Mouse (Mus musculus): ENCODE measurements around the gene Fam69b. TPM values are rescaled to one million over a fixed set of nuclear protein-coding genes. Genes with fewer than 3 reads are reported as not detected.
A peak's percentile ranks its signal among the peaks of the same experiment; 100 is the strongest.

Fam69b gene
- polyA plus RNA-seq, 1 experiment from 2014 or later = 128 TPM

- Histone ChIP-seq H3K36me3 (replicated peaks; ENCODE audit: control insufficient read depth, insufficient read depth) (peaks cover 47% of the 10 kb centered on the region), H3K9ac (peak overlapping the region; percentile 96), H3K4me2 (replicated peaks) (peak overlapping the region; percentile 87), H3K27me3 (ENCODE audit: control insufficient read depth, insufficient read depth, low read length) (no peaks in the 10 kb centered on the region), H3K27ac (peak overlapping the region; percentile 47), H3K4me3 (replicated peaks; ENCODE audit: low read length) (peak overlapping the region; percentile 92), H3K9me3 (ENCODE audit: control insufficient read depth, low read length) (no peaks in the 10 kb centered on the region), H3K4me1 (replicated peaks; ENCODE audit: control insufficient read depth, insufficient read depth, low read length) (peaks cover 17% of the 10 kb centered on the region)
- DNase-seq (ENCODE audit: low spot score) (peak; percentile 69), ATAC-seq (ENCODE audit: low FRiP score) (no peak)
- WGBS = 9% methylated on average over 8 of the region's 8 CpGs
Observed at GRCm38 (mm10) chr2:26639083-26639482, 10.8 kb downstream of the Fam69b start.

GRCm38 (mm10) chr2:26639838-26640830 lies 11.9 kb downstream of the Fam69b start:
- ATAC-seq (ENCODE audit: low FRiP score) (peak; percentile 86), DNase-seq (ENCODE audit: low spot score) (peak; percentile 99)
- H3K4me1 ChIP-seq (replicated peaks; ENCODE audit: control insufficient read depth, insufficient read depth, low read length) = peaks cover 17% of the 10 kb centered on the region
- no peaks in the 10 kb centered on the region for H3K27me3 ChIP-seq (ENCODE audit: control insufficient read depth, insufficient read depth, low read length)
- peak overlapping the region; percentile 92 for H3K4me3 ChIP-seq (replicated peaks; ENCODE audit: low read length)
- peaks cover 37% of the 10 kb centered on the region for H3K36me3 ChIP-seq (replicated peaks; ENCODE audit: control insufficient read depth, insufficient read depth)
- peak overlapping the region; percentile 96 for H3K9ac ChIP-seq
- 5% methylated on average over 49 of the region's 49 CpGs for WGBS
- peak overlapping the region; percentile 83 for H3K27ac ChIP-seq
- H3K9me3 ChIP-seq (ENCODE audit: control insufficient read depth, low read length) = no peaks in the 10 kb centered on the region
- peak overlapping the region; percentile 87 for H3K4me2 ChIP-seq (replicated peaks)

- Histone ChIP-seq H3K4me2 (replicated peaks) (no peak overlapping the region), H3K27me3 (ENCODE audit: control insufficient read depth, insufficient read depth, low read length) (no peaks in the 10 kb centered on the region), H3K36me3 (replicated peaks; ENCODE audit: control insufficient read depth, insufficient read depth) (peaks cover 27% of the 10 kb centered on the region), H3K9me3 (ENCODE audit: control insufficient read depth, low read length) (no peaks in the 10 kb centered on the region), H3K4me1 (replicated peaks; ENCODE audit: control insufficient read depth, insufficient read depth, low read length) (peaks cover 17% of the 10 kb centered on the region), H3K9ac (no peak overlapping the region), H3K4me3 (replicated peaks; ENCODE audit: low read length) (no peak overlapping the region), H3K27ac (no peak overlapping the region)
- DNase-seq (ENCODE audit: low spot score) (no peak), ATAC-seq (ENCODE audit: low FRiP score) (no peak)
- WGBS = 84% methylated on average over 7 of the region's 7 CpGs
Observed at GRCm38 (mm10) chr2:26641006-26641647, 12.9 kb downstream of the Fam69b start.

GRCm38 (mm10) chr2:26643942-26644341 lies 15.7 kb downstream of the Fam69b start:
- Histone ChIP-seq H3K4me2 (replicated peaks) (no peak overlapping the region), H3K36me3 (replicated peaks; ENCODE audit: control insufficient read depth, insufficient read depth) (no peaks in the 10 kb centered on the region), H3K27ac (no peak overlapping the region), H3K9me3 (ENCODE audit: control insufficient read depth, low read length) (no peaks in the 10 kb centered on the region), H3K4me3 (replicated peaks; ENCODE audit: low read length) (no peak overlapping the region), H3K4me1 (replicated peaks; ENCODE audit: control insufficient read depth, insufficient read depth, low read length) (peaks cover 4% of the 10 kb centered on the region), H3K9ac (no peak overlapping the region), H3K27me3 (ENCODE audit: control insufficient read depth, insufficient read depth, low read length) (no peaks in the 10 kb centered on the region)
- DNase-seq (ENCODE audit: low spot score) (no peak), ATAC-seq (ENCODE audit: low FRiP score) (no peak)
- 65% methylated on average over 2 of the region's 2 CpGs for WGBS

- no peaks in the 10 kb centered on the region for H3K9me3 ChIP-seq (ENCODE audit: control insufficient read depth, low read length)
- H3K4me3 ChIP-seq (replicated peaks; ENCODE audit: low read length) = no peak overlapping the region
- no peaks in the 10 kb centered on the region for H3K36me3 ChIP-seq (replicated peaks; ENCODE audit: control insufficient read depth, insufficient read depth)
- no peaks in the 10 kb centered on the region for H3K4me1 ChIP-seq (replicated peaks; ENCODE audit: control insufficient read depth, insufficient read depth, low read length)
- 24% methylated on average over 3 of the region's 3 CpGs for WGBS
- H3K27ac ChIP-seq = no peak overlapping the region
- DNase-seq (ENCODE audit: low spot score) (peak; percentile 93), ATAC-seq (ENCODE audit: low FRiP score) (peak; percentile 95)
- no peak overlapping the region for H3K9ac ChIP-seq
- no peak overlapping the region for H3K4me2 ChIP-seq (replicated peaks)
- H3K27me3 ChIP-seq (ENCODE audit: control insufficient read depth, insufficient read depth, low read length) = no peaks in the 10 kb centered on the region
Observed at GRCm38 (mm10) chr2:26646643-26647293, 18.5 kb downstream of the Fam69b start.

- Histone ChIP-seq H3K27me3 (ENCODE audit: control insufficient read depth, insufficient read depth, low read length) (no peaks in the 10 kb centered on the region), H3K4me1 (replicated peaks; ENCODE audit: control insufficient read depth, insufficient read depth, low read length) (no peaks in the 10 kb centered on the region), H3K4me3 (replicated peaks; ENCODE audit: low read length) (no peak overlapping the region), H3K27ac (no peak overlapping the region), H3K4me2 (replicated peaks) (no peak overlapping the region), H3K9me3 (ENCODE audit: control insufficient read depth, low read length) (no peaks in the 10 kb centered on the region), H3K36me3 (replicated peaks; ENCODE audit: control insufficient read depth, insufficient read depth) (no peaks in the 10 kb centered on the region), H3K9ac (no peak overlapping the region)
- no peak for DNase-seq (ENCODE audit: low spot score)
- ATAC-seq (ENCODE audit: low FRiP score) = no peak
- 32% methylated on average over 1 of the region's 1 CpGs for WGBS
Observed at GRCm38 (mm10) chr2:26654687-26655086, 26.4 kb downstream of the Fam69b start.

- H3K36me3 ChIP-seq (replicated peaks; ENCODE audit: control insufficient read depth, insufficient read depth) = no peaks in the 10 kb centered on the region
- H3K4me2 ChIP-seq (replicated peaks) = no peak overlapping the region
- no peak for ATAC-seq (ENCODE audit: low FRiP score)
- no peak overlapping the region for H3K27ac ChIP-seq
- H3K9ac ChIP-seq = no peak overlapping the region
- H3K9me3 ChIP-seq (ENCODE audit: control insufficient read depth, low read length) = no peaks in the 10 kb centered on the region
- WGBS = 94% methylated on average over 2 of the region's 2 CpGs
- no peaks in the 10 kb centered on the region for H3K4me1 ChIP-seq (replicated peaks; ENCODE audit: control insufficient read depth, insufficient read depth, low read length)
- no peak for DNase-seq (ENCODE audit: low spot score)
- H3K27me3 ChIP-seq (ENCODE audit: control insufficient read depth, insufficient read depth, low read length) = no peaks in the 10 kb centered on the region
- H3K4me3 ChIP-seq (replicated peaks; ENCODE audit: low read length) = no peak overlapping the region
Observed at GRCm38 (mm10) chr2:26657426-26657825, 29.2 kb downstream of the Fam69b start.

GRCm38 (mm10) chr2:26661143-26661752 lies 33.0 kb downstream of the Fam69b start:
- H3K9me3 ChIP-seq (ENCODE audit: control insufficient read depth, low read length) = no peaks in the 10 kb centered on the region
- DNase-seq (ENCODE audit: low spot score) = peak; percentile 38
- peak overlapping the region; percentile 33 for H3K4me3 ChIP-seq (replicated peaks; ENCODE audit: low read length)
- no peak overlapping the region for H3K27ac ChIP-seq
- H3K9ac ChIP-seq = peak overlapping the region; percentile 50
- ATAC-seq (ENCODE audit: low FRiP score) = peak; percentile 40; the same call in 1 of the 2 replicates
- H3K27me3 ChIP-seq (ENCODE audit: control insufficient read depth, insufficient read depth, low read length) = no peaks in the 10 kb centered on the region
- no peaks in the 10 kb centered on the region for H3K4me1 ChIP-seq (replicated peaks; ENCODE audit: control insufficient read depth, insufficient read depth, low read length)
- peak overlapping the region; percentile 64 for H3K4me2 ChIP-seq (replicated peaks)
- WGBS = under 1% methylated on average over 12 of the region's 20 CpGs
- no peaks in the 10 kb centered on the region for H3K36me3 ChIP-seq (replicated peaks; ENCODE audit: control insufficient read depth, insufficient read depth)
